Mouse (Mus musculus): Measurements from ENCODE around the gene Gemin4. TPM values are rescaled to one million over a fixed set of nuclear protein-coding genes. Genes with fewer than 3 reads are reported as not detected.
"Not testable (repeated sequence)": the region's sequence is repeated elsewhere in the genome, so short reads cannot be mapped to it uniquely, and the experiment has no call there.

Gene Gemin4
- polyA plus RNA-seq, 1 experiment from 2014 or later, result 10.5 TPM

DNA sequence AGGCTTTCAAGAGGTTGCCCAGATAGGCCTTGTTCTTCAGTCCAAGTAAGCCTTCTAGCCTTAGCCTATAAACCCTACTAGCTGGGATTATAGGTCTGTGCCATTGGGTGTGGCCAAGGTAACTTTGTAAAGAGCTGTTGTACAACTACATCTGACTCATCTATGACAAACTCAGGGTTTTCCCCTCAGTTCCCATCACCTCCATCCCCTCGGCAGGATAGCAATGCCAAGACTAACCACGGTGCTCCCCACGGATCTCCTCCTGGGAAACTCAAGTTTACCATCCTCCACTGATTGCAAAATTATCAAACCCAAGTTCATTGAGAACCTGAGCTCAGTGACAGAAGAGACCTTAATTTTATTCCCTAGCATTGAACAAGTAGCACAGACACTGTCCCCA lies 18.7 kb upstream of the Gemin4 start:
- Histone ChIP-seq H3K27me3 (ENCODE audit: control insufficient read depth, insufficient read depth, low read depth, low read length) (no peaks in the 10 kb centered on the region), H3K4me1 (ENCODE audit: control insufficient read depth, low read depth, low read length) (no peaks in the 10 kb centered on the region), H3K4me2 (ENCODE audit: low read depth, low read length) (no peak overlapping the region), H3K27ac (ENCODE audit: low read length) (no peak overlapping the region), H3K9me3 (replicated peaks; ENCODE audit: control insufficient read depth, low read length) (no peaks in the 10 kb centered on the region), H3K9ac (ENCODE audit: low read depth, low read length) (no peak overlapping the region), H3K4me3 (ENCODE audit: low read depth, low read length) (no peak overlapping the region), H3K36me3 (ENCODE audit: control insufficient read depth, insufficient read depth) (peaks cover 11% of the 10 kb centered on the region)
- 84% methylated on average over 3 of the region's 3 CpGs for WGBS (ENCODE audit: insufficient replicate concordance)
- ATAC-seq (ENCODE audit: low read depth), result no peak

DNA sequence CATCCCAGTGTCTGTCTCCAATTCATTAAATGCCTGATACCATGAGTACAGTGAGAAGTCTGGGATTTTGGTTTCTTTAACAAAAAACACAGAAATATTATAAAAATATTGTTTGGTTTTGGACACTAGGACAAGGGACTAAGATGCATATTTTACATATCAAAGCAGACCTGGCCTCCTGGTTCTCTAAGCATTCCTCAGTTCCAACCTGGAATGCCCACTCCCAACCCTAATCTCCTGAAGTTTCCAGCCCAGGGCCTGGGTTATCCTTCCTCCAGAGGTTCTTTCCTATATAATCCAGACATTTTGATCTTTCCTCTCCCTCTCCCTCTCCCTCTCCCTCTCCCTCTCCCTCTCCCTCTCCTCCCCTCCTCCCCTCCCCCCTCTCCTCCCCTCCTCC lies 7.6 kb upstream of the Gemin4 start:
- H3K27me3 ChIP-seq (ENCODE audit: control insufficient read depth, insufficient read depth, low read depth, low read length), result no peaks in the 10 kb centered on the region
- H3K27ac ChIP-seq (ENCODE audit: low read length), result no peak overlapping the region
- H3K4me1 ChIP-seq (ENCODE audit: control insufficient read depth, low read depth, low read length), result no peaks in the 10 kb centered on the region
- no peaks in the 10 kb centered on the region for H3K9me3 ChIP-seq (replicated peaks; ENCODE audit: control insufficient read depth, low read length)
- H3K4me3 ChIP-seq (ENCODE audit: low read depth, low read length), result no peak overlapping the region
- no peak overlapping the region for H3K9ac ChIP-seq (ENCODE audit: low read depth, low read length)
- ATAC-seq (ENCODE audit: low read depth), result no peak
- H3K4me2 ChIP-seq (ENCODE audit: low read depth, low read length), result no peak overlapping the region
- peaks cover 5% of the 10 kb centered on the region for H3K36me3 ChIP-seq (ENCODE audit: control insufficient read depth, insufficient read depth)

DNA sequence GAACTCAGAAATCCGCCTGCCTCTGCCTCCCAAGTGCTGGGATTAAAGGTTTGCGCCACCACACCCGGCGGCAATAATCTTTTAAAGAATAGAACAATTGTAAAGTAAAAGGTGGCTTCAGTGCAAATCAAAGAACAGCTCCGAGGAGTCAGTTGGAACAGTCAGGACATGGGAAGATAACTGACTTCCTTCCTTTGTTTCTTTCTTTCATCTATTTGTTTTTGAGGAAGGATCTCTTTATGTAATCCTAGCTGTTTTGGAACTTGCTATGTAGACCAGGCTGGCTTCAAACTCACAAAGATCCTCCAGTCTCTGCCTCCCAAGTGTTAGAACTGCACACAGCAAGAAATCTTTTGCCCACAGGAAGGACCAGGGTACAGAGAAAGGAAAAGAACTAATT lies 7.2 kb upstream of the Gemin4 start:
- Histone ChIP-seq H3K36me3 (ENCODE audit: control insufficient read depth, insufficient read depth) (peaks cover 5% of the 10 kb centered on the region), H3K9ac (ENCODE audit: low read depth, low read length) (no peak overlapping the region), H3K4me3 (ENCODE audit: low read depth, low read length) (no peak overlapping the region), H3K27ac (ENCODE audit: low read length) (no peak overlapping the region), H3K27me3 (ENCODE audit: control insufficient read depth, insufficient read depth, low read depth, low read length) (no peaks in the 10 kb centered on the region), H3K9me3 (replicated peaks; ENCODE audit: control insufficient read depth, low read length) (no peaks in the 10 kb centered on the region), H3K4me1 (ENCODE audit: control insufficient read depth, low read depth, low read length) (no peaks in the 10 kb centered on the region), H3K4me2 (ENCODE audit: low read depth, low read length) (no peak overlapping the region)
- WGBS (ENCODE audit: insufficient replicate concordance), result 87% methylated on average over 5 of the region's 5 CpGs
- ATAC-seq (ENCODE audit: low read depth), result no peak

DNA sequence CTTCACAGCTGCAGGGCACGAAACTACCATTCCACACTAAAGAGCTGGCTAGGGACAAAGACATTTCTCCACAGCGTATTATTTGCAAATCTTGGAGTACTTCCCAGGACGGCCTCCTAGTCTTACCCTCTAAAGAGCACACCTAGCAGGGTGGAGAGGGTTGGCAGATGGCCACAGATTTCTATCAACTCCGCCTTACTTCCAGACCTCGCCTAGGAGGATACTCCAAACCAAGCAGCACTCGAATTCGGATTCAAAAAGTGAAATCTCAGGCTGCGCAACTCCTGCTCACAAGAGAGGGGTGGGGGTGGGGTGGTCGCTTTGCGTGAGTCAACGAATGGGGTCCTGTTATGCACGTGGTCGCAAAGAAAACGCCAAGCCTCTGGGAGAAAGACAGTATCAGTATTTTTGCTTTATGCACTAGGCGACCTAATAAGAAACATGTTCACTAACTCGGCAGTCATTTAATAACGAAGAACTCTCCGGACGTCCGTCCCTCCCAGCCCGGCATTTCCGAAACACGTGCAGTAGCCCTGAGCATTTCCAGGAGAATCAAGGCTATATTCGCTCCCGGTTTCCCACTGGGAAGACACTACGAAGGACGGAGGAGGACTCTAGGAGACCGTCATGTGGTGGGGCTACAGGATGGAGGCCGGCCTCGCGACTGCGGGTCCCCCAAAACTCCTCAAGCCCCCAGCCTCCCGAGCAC lies 629 bp downstream of the Gemin4 start:
- Histone ChIP-seq H3K4me3 (ENCODE audit: low read depth, low read length) (peak overlapping the region; percentile 84), H3K4me2 (ENCODE audit: low read depth, low read length) (peak overlapping the region; percentile 94), H3K36me3 (ENCODE audit: control insufficient read depth, insufficient read depth) (peaks cover 6% of the 10 kb centered on the region), H3K4me1 (ENCODE audit: control insufficient read depth, low read depth, low read length) (peaks cover 14% of the 10 kb centered on the region), H3K9ac (ENCODE audit: low read depth, low read length) (peak overlapping the region; percentile 88), H3K27ac (ENCODE audit: low read length) (peak overlapping the region; percentile 67), H3K27me3 (ENCODE audit: control insufficient read depth, insufficient read depth, low read depth, low read length) (no peaks in the 10 kb centered on the region), H3K9me3 (replicated peaks; ENCODE audit: control insufficient read depth, low read length) (no peaks in the 10 kb centered on the region)
- 2% methylated on average over 33 of the region's 33 CpGs for WGBS (ENCODE audit: insufficient replicate concordance)
- ATAC-seq (ENCODE audit: low read depth), result 0 out of 2 replicates have a peak, but pooled peaks have one; percentile 4

DNA sequence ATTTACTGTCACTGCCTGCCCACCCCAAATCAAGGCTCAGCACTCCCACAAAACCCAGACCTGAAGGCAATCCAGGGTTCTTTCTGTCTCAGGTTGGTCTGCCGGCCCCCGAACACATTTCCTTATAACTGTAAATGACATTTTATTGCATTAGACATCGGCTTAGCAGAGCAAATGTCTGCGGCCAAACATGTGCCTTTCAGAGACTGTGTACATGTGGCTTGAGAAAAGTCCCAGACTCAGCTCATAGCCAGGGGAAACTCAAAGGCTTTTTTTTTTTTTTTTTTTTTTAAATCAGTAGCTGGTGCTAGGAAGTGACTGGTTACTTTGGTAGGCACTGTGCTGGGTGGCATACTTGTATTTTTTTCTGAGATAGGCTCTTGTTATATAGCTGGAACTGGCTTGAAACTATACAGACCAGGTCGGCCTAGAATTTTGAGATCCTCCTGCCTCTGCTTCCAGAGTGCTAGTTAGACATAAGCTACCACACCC lies 1.4 kb downstream of the Gemin4 start:
- Histone ChIP-seq H3K4me2 (ENCODE audit: low read depth, low read length) (peak overlapping the region; percentile 94), H3K4me3 (ENCODE audit: low read depth, low read length) (peak overlapping the region; percentile 84), H3K9me3 (replicated peaks; ENCODE audit: control insufficient read depth, low read length) (no peaks in the 10 kb centered on the region), H3K27me3 (ENCODE audit: control insufficient read depth, insufficient read depth, low read depth, low read length) (no peaks in the 10 kb centered on the region), H3K36me3 (ENCODE audit: control insufficient read depth, insufficient read depth) (peaks cover 5% of the 10 kb centered on the region), H3K4me1 (ENCODE audit: control insufficient read depth, low read depth, low read length) (peaks cover 14% of the 10 kb centered on the region), H3K27ac (ENCODE audit: low read length) (no peak overlapping the region; the same call in 1 of the 2 replicates), H3K9ac (ENCODE audit: low read depth, low read length) (no peak overlapping the region)
- no peak for ATAC-seq (ENCODE audit: low read depth)
- 77% methylated on average over 5 of the region's 5 CpGs for WGBS (ENCODE audit: insufficient replicate concordance)

DNA sequence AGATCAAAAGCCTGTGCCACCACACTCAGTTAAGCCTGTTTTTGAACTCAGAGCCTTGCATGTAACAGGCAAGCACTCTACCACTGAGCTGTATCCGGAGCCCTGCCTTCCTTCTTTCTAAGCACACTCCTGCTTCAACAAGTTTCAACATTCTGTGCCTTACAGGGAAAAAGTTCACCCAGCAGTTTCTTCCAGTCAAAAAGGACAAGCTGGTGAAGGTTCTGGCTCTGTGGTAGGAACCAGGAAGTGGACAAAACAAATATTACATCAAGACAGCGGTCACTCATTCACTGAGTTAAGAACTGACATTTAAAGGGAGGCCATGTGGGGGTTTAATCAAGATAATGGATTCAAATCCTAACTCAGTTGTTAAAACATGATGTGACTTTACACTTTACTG lies 2.5 kb downstream of the Gemin4 start:
- Histone ChIP-seq H3K27me3 (ENCODE audit: control insufficient read depth, insufficient read depth, low read depth, low read length) (no peaks in the 10 kb centered on the region), H3K27ac (ENCODE audit: low read length) (no peak overlapping the region), H3K4me3 (ENCODE audit: low read depth, low read length) (no peak overlapping the region), H3K4me2 (ENCODE audit: low read depth, low read length) (no peak overlapping the region), H3K9me3 (replicated peaks; ENCODE audit: control insufficient read depth, low read length) (no peaks in the 10 kb centered on the region), H3K9ac (ENCODE audit: low read depth, low read length) (no peak overlapping the region), H3K36me3 (ENCODE audit: control insufficient read depth, insufficient read depth) (peaks cover 3% of the 10 kb centered on the region), H3K4me1 (ENCODE audit: control insufficient read depth, low read depth, low read length) (peaks cover 14% of the 10 kb centered on the region)
- 72% methylated on average over 2 of the region's 2 CpGs for WGBS (ENCODE audit: insufficient replicate concordance)
- ATAC-seq (ENCODE audit: low read depth), result no peak

DNA sequence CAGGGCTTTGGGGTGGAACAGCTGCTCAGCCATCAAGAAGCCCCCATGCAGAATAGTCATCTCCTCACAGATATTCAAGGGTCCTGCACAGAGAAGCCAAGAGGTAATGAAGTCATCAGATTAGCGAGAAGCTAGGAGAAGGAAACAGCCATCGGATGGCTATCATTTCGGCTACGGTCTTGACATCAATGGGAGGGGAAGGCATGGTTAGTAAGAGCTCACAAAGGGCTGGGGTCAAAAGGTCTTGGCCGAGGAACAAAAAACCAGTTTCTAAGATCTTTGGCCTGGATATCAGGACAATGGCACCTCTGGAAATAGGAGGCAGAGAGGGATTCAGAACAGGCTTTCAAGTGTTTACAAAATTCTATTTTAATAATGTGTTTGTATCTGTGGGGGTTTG lies 3.6 kb downstream of the Gemin4 start:
- Histone ChIP-seq H3K4me2 (ENCODE audit: low read depth, low read length) (no peak overlapping the region), H3K27ac (ENCODE audit: low read length) (no peak overlapping the region), H3K36me3 (ENCODE audit: control insufficient read depth, insufficient read depth) (peaks cover 3% of the 10 kb centered on the region), H3K9ac (ENCODE audit: low read depth, low read length) (no peak overlapping the region), H3K4me3 (ENCODE audit: low read depth, low read length) (no peak overlapping the region), H3K4me1 (ENCODE audit: control insufficient read depth, low read depth, low read length) (peaks cover 14% of the 10 kb centered on the region), H3K27me3 (ENCODE audit: control insufficient read depth, insufficient read depth, low read depth, low read length) (no peaks in the 10 kb centered on the region), H3K9me3 (replicated peaks; ENCODE audit: control insufficient read depth, low read length) (no peaks in the 10 kb centered on the region)
- no peak for ATAC-seq (ENCODE audit: low read depth)
- 85% methylated on average over 5 of the region's 5 CpGs for WGBS (ENCODE audit: insufficient replicate concordance)

DNA sequence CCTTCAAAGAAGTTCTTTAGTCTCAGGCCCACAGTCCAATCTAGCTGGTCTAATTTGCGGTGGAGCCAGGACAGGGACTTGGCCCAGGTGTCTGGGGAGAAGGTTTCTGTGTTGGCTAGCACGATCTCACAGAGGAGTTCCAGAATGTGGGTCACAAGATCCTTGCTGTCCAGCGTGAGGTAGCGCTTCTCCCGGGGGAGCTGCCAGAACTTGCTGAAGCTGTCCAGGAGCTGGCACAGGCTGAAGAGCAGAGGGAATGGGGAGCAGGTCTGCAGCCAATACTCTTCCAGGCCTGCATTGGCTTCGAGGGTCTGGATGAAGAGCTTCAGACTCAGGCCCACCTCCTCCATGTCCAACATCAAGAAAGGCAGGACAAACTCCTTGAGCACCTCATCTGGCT lies 5.9 kb downstream of the Gemin4 start:
- not testable (repeated sequence) for H3K36me3 ChIP-seq (ENCODE audit: control insufficient read depth, insufficient read depth); H3K4me2 ChIP-seq (ENCODE audit: low read depth, low read length); H3K27ac ChIP-seq (ENCODE audit: low read length); H3K9ac ChIP-seq (ENCODE audit: low read depth, low read length); ATAC-seq (ENCODE audit: low read depth); H3K9me3 ChIP-seq (replicated peaks; ENCODE audit: control insufficient read depth, low read length); H3K4me1 ChIP-seq (ENCODE audit: control insufficient read depth, low read depth, low read length); H3K27me3 ChIP-seq (ENCODE audit: control insufficient read depth, insufficient read depth, low read depth, low read length); H3K4me3 ChIP-seq (ENCODE audit: low read depth, low read length)
- WGBS (ENCODE audit: insufficient replicate concordance), result 62% methylated on average over 4 of the region's 6 CpGs

DNA sequence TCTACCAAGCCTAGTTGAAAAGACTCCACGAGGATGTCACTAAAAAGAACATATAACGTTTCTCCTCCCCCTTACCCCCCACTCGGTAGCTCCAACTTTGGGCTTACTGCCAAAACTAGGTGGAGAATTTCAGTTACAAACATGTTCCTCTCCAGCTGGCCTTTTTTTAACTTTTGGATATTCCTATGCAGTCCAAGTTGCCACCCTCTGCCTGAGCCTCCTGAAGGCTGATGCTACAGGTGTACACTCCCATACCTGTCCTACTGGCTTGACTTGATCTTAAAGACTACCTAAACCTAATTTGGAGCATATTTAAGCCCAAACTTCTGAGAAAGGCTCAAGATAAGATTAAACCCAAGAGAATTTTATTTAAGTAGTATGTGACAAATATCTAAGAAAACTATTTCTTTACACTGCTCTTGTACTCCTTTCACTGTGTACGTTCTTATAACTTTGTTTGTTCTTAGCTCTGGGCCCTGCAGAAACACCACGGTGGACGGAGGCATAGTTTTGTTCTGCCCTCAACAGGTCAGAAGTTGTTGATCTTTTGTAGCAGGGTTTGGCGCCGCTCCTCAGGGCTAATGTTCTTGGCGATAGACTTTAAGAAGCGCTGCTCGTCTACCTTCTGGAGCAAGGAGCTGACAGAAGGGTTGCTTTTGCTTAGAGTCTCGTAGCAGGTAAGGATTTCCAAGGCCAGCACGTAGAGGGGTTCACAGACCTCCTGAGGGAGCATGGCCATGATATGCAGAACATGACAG lies 7.1 kb downstream of the Gemin4 start:
- ATAC-seq (ENCODE audit: low read depth), result no peak
- H3K27ac ChIP-seq (ENCODE audit: low read length), result no peak overlapping the region
- 74% methylated on average over 13 of the region's 13 CpGs for WGBS (ENCODE audit: insufficient replicate concordance)
- H3K4me3 ChIP-seq (ENCODE audit: low read depth, low read length), result no peak overlapping the region
- H3K27me3 ChIP-seq (ENCODE audit: control insufficient read depth, insufficient read depth, low read depth, low read length), result no peaks in the 10 kb centered on the region
- H3K36me3 ChIP-seq (ENCODE audit: control insufficient read depth, insufficient read depth), result peaks cover 3% of the 10 kb centered on the region
- no peaks in the 10 kb centered on the region for H3K9me3 ChIP-seq (replicated peaks; ENCODE audit: control insufficient read depth, low read length)
- H3K9ac ChIP-seq (ENCODE audit: low read depth, low read length), result no peak overlapping the region
- no peak overlapping the region for H3K4me2 ChIP-seq (ENCODE audit: low read depth, low read length)
- no peaks in the 10 kb centered on the region for H3K4me1 ChIP-seq (ENCODE audit: control insufficient read depth, low read depth, low read length)

Measured in liver, embryonic 16.5 days (tissue).